Mouse (Mus musculus): Measurements from ENCODE around the gene Wdfy3. TPM values are rescaled to one million over a fixed set of nuclear protein-coding genes. Genes with fewer than 3 reads are reported as not detected.
"Not testable (repeated sequence)": the region's sequence is repeated elsewhere in the genome, so short reads cannot be mapped to it uniquely, and the experiment has no call there.

Gene Wdfy3
- total and polyA plus RNA-seq, 2 experiments from 2014 or later, result 18.2 to 89.2 TPM

GRCm38 (mm10) chr5:101923710-101924109 is 146.0 kb downstream of the Wdfy3 start:
- no peak overlapping the region for H3K27ac ChIP-seq (ENCODE audit: low read depth, low read length)
- H3K9me3 ChIP-seq (ENCODE audit: low read length), result no peaks in the 10 kb centered on the region
- ATAC-seq (ENCODE audit: low FRiP score) (no peak), DNase-seq (ENCODE audit: low spot score) (no peak)
- no peaks in the 10 kb centered on the region for H3K4me1 ChIP-seq (ENCODE audit: insufficient read depth, low read length)
- no peak overlapping the region for H3K9ac ChIP-seq (replicated peaks; ENCODE audit: low read length, poor library complexity, severe bottlenecking)
- 41% methylated on average over 11 of the region's 11 CpGs for whole genome bisulfite sequencing
- no peaks in the 10 kb centered on the region for H3K27me3 ChIP-seq (ENCODE audit: insufficient read depth, low read length)
- H3K4me2 ChIP-seq (ENCODE audit: low read depth, low read length, poor library complexity, severe bottlenecking), result no peak overlapping the region
- no peak overlapping the region for H3K4me3 ChIP-seq (ENCODE audit: low read depth, low read length)
- no peak for TF ChIP-seq CTCF (IDR thresholded peaks at IDR 0.05)
- H3K36me3 ChIP-seq (ENCODE audit: insufficient read depth, low read length), result peaks cover 52% of the 10 kb centered on the region

- H3K4me2 ChIP-seq (ENCODE audit: low read depth, low read length, poor library complexity, severe bottlenecking), result no peak overlapping the region
- no peak for DNase-seq (ENCODE audit: low spot score)
- no peaks in the 10 kb centered on the region for H3K9me3 ChIP-seq (ENCODE audit: low read length)
- no peak overlapping the region for H3K9ac ChIP-seq (replicated peaks; ENCODE audit: low read length, poor library complexity, severe bottlenecking)
- 92% methylated on average over 5 of the region's 5 CpGs for WGBS
- no peak overlapping the region for H3K4me3 ChIP-seq (ENCODE audit: low read depth, low read length)
- no peak for ATAC-seq (ENCODE audit: low FRiP score)
- no peaks in the 10 kb centered on the region for H3K4me1 ChIP-seq (ENCODE audit: insufficient read depth, low read length)
- peaks cover 57% of the 10 kb centered on the region for H3K36me3 ChIP-seq (ENCODE audit: insufficient read depth, low read length)
- H3K27me3 ChIP-seq (ENCODE audit: insufficient read depth, low read length), result no peaks in the 10 kb centered on the region
- no peak overlapping the region for H3K27ac ChIP-seq (ENCODE audit: low read depth, low read length)
- TF ChIP-seq CTCF (IDR thresholded peaks at IDR 0.05), result no peak
Measured at GRCm38 (mm10) chr5:101919559-101919958, 150.2 kb downstream of the Wdfy3 start.

- H3K27me3 ChIP-seq (ENCODE audit: insufficient read depth, low read length), result no peaks in the 10 kb centered on the region
- no peak for DNase-seq (ENCODE audit: low spot score)
- no peak overlapping the region for H3K4me2 ChIP-seq (ENCODE audit: low read depth, low read length, poor library complexity, severe bottlenecking)
- H3K9me3 ChIP-seq (ENCODE audit: low read length), result no peaks in the 10 kb centered on the region
- H3K27ac ChIP-seq (ENCODE audit: low read depth, low read length), result no peak overlapping the region
- H3K36me3 ChIP-seq (ENCODE audit: insufficient read depth, low read length), result peaks cover 64% of the 10 kb centered on the region
- ATAC-seq (ENCODE audit: low FRiP score), result no peak
- H3K9ac ChIP-seq (replicated peaks; ENCODE audit: low read length, poor library complexity, severe bottlenecking), result no peak overlapping the region
- TF ChIP-seq CTCF (IDR thresholded peaks at IDR 0.05), result no peak
- H3K4me3 ChIP-seq (ENCODE audit: low read depth, low read length), result no peak overlapping the region
- 93% methylated on average over 10 of the region's 10 CpGs for WGBS
- no peaks in the 10 kb centered on the region for H3K4me1 ChIP-seq (ENCODE audit: insufficient read depth, low read length)
Measured at GRCm38 (mm10) chr5:101909468-101909867, 160.3 kb downstream of the Wdfy3 start.

GRCm38 (mm10) chr5:101905624-101906023 is 164.1 kb downstream of the Wdfy3 start:
- WGBS, result 96% methylated on average over 3 of the region's 3 CpGs

GRCm38 (mm10) chr5:101904841-101905240 is 164.9 kb downstream of the Wdfy3 start:
- not testable (repeated sequence) for H3K4me2 ChIP-seq (ENCODE audit: low read depth, low read length, poor library complexity, severe bottlenecking); H3K9ac ChIP-seq (replicated peaks; ENCODE audit: low read length, poor library complexity, severe bottlenecking); DNase-seq (ENCODE audit: low spot score); H3K9me3 ChIP-seq (ENCODE audit: low read length); H3K27me3 ChIP-seq (ENCODE audit: insufficient read depth, low read length); H3K4me3 ChIP-seq (ENCODE audit: low read depth, low read length); ATAC-seq (ENCODE audit: low FRiP score); H3K4me1 ChIP-seq (ENCODE audit: insufficient read depth, low read length); H3K27ac ChIP-seq (ENCODE audit: low read depth, low read length)
- H3K36me3 ChIP-seq (ENCODE audit: insufficient read depth, low read length), result peaks cover 68% of the 10 kb centered on the region
- WGBS, result 83% methylated on average over 4 of the region's 4 CpGs

More at GRCm38 (mm10) chr5:101905624-101906023, 164.1 kb downstream of the Wdfy3 start:
- no peak overlapping the region for H3K9ac ChIP-seq (replicated peaks; ENCODE audit: low read length, poor library complexity, severe bottlenecking)
- H3K27me3 ChIP-seq (ENCODE audit: insufficient read depth, low read length), result no peaks in the 10 kb centered on the region
- no peak overlapping the region for H3K4me3 ChIP-seq (ENCODE audit: low read depth, low read length)
- TF ChIP-seq CTCF (IDR thresholded peaks at IDR 0.05), result no peak
- H3K27ac ChIP-seq (ENCODE audit: low read depth, low read length), result no peak overlapping the region
- ATAC-seq (ENCODE audit: low FRiP score) (no peak), DNase-seq (ENCODE audit: low spot score) (no peak)
- H3K9me3 ChIP-seq (ENCODE audit: low read length), result no peaks in the 10 kb centered on the region
- H3K4me2 ChIP-seq (ENCODE audit: low read depth, low read length, poor library complexity, severe bottlenecking), result no peak overlapping the region
- no peaks in the 10 kb centered on the region for H3K4me1 ChIP-seq (ENCODE audit: insufficient read depth, low read length)
- peaks cover 67% of the 10 kb centered on the region for H3K36me3 ChIP-seq (ENCODE audit: insufficient read depth, low read length)

GRCm38 (mm10) chr5:101902686-101903085 is 167.0 kb downstream of the Wdfy3 start:
- no peak for ATAC-seq (ENCODE audit: low FRiP score)
- DNase-seq (ENCODE audit: low spot score), result no peak
- Histone ChIP-seq H3K4me1 (ENCODE audit: insufficient read depth, low read length) (no peaks in the 10 kb centered on the region), H3K36me3 (ENCODE audit: insufficient read depth, low read length) (peaks cover 67% of the 10 kb centered on the region), H3K4me2 (ENCODE audit: low read depth, low read length, poor library complexity, severe bottlenecking) (no peak overlapping the region), H3K27ac (ENCODE audit: low read depth, low read length) (no peak overlapping the region), H3K9me3 (ENCODE audit: low read length) (no peaks in the 10 kb centered on the region), H3K27me3 (ENCODE audit: insufficient read depth, low read length) (no peaks in the 10 kb centered on the region), H3K4me3 (ENCODE audit: low read depth, low read length) (no peak overlapping the region), H3K9ac (replicated peaks; ENCODE audit: low read length, poor library complexity, severe bottlenecking) (no peak overlapping the region)
- no peak for TF ChIP-seq CTCF (IDR thresholded peaks at IDR 0.05)
- WGBS, result 97% methylated on average over 1 of the region's 1 CpGs
